Mouse (Mus musculus): ENCODE measurements at regions not wholly inside any gene's neighbourhood (a gene's known extent, or its start where the extent isn't known, plus 50 kb on each side); places are given as distances from the start of the nearest gene placed in this dataset.
"Not testable (repeated sequence)": the region's sequence is repeated elsewhere in the genome, so short reads cannot be mapped to it uniquely, and the experiment has no call there.

DNA sequence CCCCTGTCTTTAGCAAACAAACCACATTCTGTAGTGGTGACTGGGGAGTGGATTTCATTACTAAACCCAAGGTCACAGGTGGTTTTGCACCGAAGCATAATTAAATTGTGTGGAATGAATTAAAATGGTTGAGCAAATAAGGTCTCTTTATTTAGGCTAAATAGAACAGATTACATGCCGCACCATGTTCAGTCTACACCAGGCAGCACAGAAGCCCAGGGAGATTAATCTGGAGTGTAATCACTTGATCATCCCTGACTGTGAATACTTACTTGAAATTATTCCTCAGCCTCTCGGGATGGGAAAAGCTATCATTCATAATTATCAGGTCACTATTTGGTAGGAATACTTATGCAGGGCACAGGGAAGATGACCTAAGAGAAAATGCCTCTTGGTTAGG, 1293.3 kb upstream of the Sel1l start:
- no peak for DNase-seq

GRCm38 (mm10) chr12:93136395-93136794, 1287.4 kb upstream of the Sel1l start:
- no peak for DNase-seq

DNA sequence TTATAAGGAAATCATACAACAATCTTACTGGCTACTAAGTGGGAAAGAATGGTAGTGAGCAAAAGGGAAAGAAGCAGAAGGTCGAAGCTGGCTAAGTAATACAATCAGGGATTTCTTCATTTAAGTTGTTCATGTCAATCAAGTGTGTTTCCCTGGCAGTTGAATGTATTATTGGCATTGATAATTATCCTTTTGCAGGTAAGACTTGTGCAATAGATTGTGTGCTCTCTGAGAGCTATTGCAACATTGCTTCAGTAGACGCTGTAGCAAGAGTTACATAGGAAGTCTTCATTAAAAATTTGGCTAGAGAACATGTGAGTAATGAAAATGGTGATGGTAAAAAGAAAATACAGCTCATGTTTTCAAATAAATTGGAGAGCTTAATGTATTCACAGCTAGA, 1273.3 kb upstream of the Sel1l start:
- no peak for DNase-seq

- DNase-seq = peak; percentile 58
Observed at GRCm38 (mm10) chr12:93088031-93088790, 1239.3 kb upstream of the Sel1l start.

- no peak for DNase-seq
Observed at GRCm38 (mm10) chr12:93063864-93064263, 1214.9 kb upstream of the Sel1l start.

- no peak for DNase-seq
Observed at GRCm38 (mm10) chr12:93019633-93020032, 1170.7 kb upstream of the Sel1l start.

DNA sequence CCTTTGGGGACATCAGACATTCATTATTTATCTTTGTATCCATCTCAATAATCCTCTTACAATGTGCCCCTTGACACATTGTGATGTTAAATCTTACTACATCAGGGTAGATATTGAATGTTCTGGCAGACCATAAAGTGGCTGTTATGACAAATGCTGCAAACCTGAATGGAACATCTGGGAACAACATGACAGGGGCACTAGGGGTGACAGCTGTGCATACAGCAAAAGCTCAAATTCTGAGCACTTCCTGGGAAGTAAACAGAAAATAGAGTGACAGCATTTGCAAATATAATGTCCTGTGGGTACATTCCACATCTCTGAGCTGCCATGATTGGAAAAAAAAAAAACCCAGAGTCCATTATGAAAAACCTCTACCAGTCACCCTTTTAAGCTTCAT, 1162.6 kb upstream of the Sel1l start:
- peak; percentile 6 for DNase-seq

- DNase-seq = peak; percentile 48
Observed at GRCm38 (mm10) chr12:93006844-93007365, 1157.9 kb upstream of the Sel1l start.

DNA sequence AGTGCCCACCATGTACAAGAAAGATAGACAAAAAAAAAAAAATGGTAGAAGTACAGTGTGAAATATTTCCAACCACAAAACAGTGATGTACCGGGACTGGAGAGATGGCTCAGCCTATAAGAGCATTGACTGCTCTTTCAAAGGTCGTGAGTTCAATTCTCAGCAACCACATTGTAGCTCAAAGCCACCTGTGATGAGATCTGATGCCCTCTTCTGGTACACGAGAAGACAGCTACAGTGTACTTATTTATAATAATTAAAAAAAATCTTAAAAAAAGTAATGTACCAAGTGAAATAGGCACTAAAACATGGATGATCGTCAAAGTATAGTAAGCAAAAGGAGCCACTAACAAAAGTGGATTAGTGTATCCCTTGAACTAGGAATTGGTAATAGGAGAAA, 1154.2 kb upstream of the Sel1l start:
- no peak for DNase-seq

GRCm38 (mm10) chr12:92975698-92976097, 1126.7 kb upstream of the Sel1l start:
- DNase-seq = no peak

DNA sequence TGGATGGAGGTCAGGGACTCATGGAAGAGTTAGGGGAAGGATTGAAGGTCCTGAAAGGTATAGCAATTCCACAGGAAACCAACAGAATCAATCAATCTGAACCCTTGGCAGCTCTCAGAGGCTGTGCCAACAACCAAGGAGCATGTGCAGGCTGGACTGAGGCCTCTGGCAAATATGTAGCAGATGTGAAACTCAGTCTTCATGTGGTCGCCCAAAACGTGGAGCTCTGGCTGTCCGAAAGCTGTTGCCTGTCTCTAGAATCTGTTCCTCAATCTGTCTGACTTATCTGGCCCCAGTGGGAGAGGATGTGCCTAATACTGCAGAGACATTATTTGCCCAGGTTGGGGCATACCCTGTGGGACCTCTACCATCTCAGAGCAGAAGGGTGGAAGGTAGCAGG, 1095.4 kb upstream of the Sel1l start:
- DNase-seq = no peak

DNA sequence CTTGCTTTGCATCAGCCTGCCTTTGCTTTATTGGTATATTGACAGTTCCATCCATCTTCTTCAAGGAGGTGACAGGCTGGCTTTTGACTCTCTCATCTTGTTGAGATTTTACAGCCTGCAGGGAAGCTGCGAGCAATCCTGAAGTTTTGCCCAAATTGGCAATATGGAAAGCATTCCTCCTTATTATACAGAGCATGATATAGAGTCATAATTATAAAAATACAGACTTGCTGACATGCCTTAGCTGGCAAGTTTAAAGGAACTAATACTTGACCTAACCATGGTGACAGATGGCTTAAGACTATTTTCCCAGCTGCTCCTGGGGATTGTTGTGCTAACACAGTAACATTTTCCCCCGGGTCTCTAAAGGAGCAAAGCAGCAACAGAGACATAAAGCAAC, 1078.6 kb upstream of the Sel1l start:
- DNase-seq = peak; percentile 3

DNA sequence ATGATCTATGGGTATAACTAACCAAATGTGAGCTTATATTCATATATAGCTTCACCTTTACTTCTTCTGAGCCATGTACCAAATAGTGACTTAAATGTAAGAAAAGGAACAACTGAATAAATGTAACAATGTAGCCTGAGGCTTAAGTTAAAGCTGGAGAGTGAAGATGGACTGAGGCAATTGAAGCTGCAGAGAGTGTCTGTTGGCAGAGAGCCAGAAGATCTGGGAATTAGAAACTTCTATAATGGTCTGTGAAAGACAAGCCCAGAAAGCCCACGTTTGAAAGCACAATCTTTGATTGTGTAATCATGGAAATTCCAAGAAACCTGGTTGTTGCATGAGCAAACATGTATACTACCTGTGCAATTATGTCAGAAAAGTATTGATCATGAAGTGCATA, 1078.0 kb upstream of the Sel1l start:
- DNase-seq = peak; percentile 5

DNA sequence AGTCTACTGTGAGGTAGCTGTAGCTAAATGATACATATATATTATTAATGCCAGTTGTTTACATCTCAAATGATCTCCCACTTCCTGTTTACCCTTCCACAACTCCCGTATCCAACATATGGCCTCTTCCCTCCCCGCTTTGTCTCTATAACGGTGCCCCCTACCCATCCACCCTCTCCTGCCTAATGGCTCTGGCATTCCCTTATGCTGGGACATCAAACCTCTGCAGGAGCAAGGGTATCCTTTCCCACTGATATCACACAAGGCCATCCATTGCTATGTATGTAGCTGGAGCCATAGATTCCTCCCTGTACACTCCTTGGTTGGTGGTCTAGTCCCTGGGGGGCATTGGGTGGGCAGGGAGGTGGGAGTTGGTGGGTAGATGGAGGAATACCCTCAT, 1071.0 kb upstream of the Sel1l start:
- no peak for DNase-seq

GRCm38 (mm10) chr12:92916267-92916666, 1067.3 kb upstream of the Sel1l start:
- no peak for DNase-seq

DNA sequence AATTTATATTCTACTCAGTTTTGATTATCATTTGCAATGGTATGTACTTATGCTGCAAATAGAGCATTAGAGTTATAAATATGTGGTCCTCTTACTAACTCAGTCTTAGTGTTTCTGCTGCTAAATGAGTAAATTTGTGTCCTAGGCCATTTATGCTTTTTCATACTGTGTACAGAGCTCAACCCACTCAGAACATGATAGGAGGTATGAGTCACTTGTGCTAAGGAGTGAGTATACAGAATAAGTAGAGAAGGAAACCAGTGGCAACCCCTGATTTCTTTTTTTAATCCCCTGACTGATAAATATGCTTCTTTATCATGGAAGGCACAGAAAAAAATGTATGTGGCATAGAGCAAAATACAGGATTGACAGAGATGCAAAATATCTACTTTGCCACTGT, 1066.8 kb upstream of the Sel1l start:
- no peak for DNase-seq

DNA sequence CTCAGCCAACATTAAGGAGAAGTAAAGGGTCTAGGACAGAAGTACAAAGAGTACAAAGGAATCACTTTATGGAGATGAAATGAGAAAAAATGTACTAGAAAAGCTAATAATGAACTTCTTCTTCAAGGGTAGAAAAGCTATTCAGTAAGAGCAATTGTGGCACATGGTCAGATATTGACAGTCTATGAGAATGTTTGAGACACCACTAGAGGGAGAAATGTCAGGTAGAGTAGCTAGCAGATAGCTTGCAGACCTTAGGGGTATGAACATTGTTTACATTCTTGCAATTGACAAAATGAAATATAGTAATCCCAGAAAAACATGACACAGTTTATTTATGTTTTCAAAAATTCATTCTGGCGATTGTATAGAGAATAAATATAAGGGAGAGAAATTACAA, 1066.2 kb upstream of the Sel1l start:
- DNase-seq = no peak

DNA sequence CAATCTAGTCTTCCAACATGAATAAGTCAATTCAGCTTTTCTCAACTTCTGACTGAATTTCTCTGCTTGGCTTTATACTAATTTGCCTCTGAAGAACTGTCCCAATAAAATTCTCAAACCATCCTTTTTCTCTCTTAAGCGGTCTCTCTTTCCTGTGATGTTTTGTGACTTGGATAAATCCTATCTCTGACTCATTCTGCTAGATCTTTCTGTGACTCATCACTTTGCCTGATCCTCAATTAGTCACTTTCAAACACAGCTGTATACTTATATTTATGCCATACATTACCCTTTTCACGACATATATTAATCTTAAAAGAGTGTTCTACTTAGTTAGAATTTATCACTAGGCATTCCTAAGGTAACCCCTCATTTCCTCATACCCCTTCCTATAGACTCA, 1055.4 kb upstream of the Sel1l start:
- no peak for DNase-seq

DNA sequence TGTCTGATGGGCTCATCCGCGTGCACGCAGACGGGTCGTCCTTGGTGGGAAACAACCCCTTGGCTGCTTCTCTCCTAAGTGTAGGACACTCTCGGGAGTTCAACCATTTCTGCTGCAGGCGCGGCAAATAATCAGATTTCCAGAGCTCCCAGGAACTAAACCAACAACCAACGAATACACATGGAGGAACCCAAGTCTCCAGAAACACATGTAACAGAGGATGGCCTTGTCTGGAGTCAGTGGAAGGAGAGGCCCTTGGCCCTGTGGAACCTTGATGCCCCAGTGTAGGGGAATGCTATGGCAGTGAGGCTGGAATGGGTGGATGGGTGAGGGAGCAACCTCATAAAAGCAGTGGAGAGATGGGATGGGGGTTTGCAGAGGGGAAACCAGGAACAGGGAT, 1043.4 kb upstream of the Sel1l start:
- DNase-seq = no peak

DNA sequence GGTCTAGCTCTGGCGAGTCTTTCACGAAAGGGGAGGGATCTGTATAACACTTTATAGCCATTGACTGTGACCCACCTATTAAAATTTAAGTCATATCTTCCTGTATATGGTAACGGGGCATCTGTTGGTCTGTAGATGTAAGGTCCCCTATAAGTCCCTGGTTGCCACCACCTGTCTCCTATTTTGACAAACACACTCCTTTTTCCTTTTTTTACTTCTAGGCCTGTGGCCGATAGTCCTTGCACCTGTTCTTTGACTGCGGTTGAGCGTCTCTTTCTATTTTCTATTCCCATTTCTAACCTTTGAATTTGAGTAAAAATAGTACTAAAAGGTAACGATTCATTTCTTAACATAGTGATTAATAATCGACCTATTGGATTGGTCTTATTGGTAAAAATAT, 1042.7 kb upstream of the Sel1l start:
- not testable (repeated sequence) for DNase-seq

- DNase-seq = not testable (repeated sequence)
Observed at GRCm38 (mm10) chr12:92891126-92891525, 1042.2 kb upstream of the Sel1l start.

DNA sequence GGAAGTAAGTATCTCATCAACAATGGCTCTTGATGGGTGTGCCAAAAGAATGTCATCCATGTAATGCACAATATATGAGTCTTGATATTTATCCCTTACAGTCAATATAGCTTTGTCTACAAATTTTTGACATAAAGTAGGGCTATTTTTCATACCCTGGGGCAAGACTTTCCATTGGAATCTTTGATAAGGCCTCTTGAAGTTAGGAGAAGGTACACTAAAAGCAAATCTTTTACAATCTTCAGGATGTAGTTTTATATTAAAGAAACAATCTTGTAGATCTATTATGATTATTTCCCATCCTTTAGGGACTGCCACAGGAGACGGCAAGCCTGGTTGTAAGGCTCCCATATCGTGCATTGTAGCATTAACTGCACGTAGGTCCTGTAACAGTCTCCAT, 1038.8 kb upstream of the Sel1l start:
- no peak for DNase-seq

DNA sequence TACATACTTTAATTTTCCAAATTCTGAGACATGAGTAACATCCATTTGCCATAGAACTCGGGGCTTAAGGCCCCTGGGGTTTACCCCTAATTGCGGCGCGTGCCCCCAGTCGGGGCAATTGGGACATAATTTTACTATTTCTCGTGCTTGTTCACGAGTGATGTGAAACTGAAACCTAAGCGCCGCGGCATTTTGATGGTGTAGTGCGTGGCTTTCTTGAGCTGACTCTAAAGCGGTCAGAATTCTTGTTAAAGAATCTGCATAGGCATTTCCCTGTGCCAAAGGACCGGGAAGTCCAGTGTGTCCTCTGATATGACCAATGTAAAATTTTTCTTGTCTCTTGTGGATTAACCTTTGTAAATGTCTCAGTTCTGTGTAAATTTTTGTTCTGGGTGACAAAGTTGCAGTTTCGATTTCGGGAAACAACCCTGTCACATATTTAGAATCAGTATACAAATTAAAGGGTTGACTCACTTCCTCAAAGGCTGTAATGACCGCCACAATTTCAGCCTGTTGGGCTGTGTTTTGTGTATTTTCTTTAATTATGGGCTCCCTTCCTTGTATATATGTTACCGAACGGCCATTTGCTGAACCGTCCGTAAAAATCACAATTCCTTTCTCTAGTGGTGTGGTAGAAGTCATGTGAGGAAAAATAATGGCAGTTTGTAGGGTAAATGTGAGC, 1037.6 kb upstream of the Sel1l start:
- not testable (repeated sequence) for DNase-seq

- DNase-seq = not testable (repeated sequence)
Observed at GRCm38 (mm10) chr12:92884014-92884413, 1035.1 kb upstream of the Sel1l start.

Measured in embryo, embryonic 11 days (tissue).